Mouse (Mus musculus) splenic B cell, adult 2 months (primary cell): Measurements from ENCODE around the gene Hoxa7.

Experiments used
- DNase-seq: peaks from one replicate; pipeline ENCODE4 v3.0.0-alpha.2; 2011; ENCODE audit warnings: low read depth, low spot score
- H3K27me3 ChIP-seq: 2 replicates; pipeline ENCODE4 v1.6.1; 2012; ENCODE audit warnings: mild to moderate bottlenecking, low read length, moderate library complexity, mixed read lengths; ENCODE audit not compliant: control insufficient read depth, poor library complexity, insufficient read depth, severe bottlenecking
- H3K36me3 ChIP-seq: 2 replicates; pipeline ENCODE4 v1.6.1; 2012; ENCODE audit warnings: mild to moderate bottlenecking, low read length, moderate library complexity, mixed read lengths; ENCODE audit not compliant: control insufficient read depth, poor library complexity, insufficient read depth, severe bottlenecking

Hoxa7 gene

GRCm38 (mm10) chr6:52216691-52217458 is 4.8 kb downstream of the Hoxa7 start:
- Histone ChIP-seq H3K36me3 (no peaks in the 10 kb centered on the region), H3K27me3 (peaks cover 4% of the 10 kb centered on the region)
- no peak for DNase-seq

GRCm38 (mm10) chr6:52215771-52216535 is 5.7 kb downstream of the Hoxa7 start:
- no peaks in the 10 kb centered on the region for H3K36me3 ChIP-seq
- no peak for DNase-seq
- peaks cover 6% of the 10 kb centered on the region for H3K27me3 ChIP-seq

GRCm38 (mm10) chr6:52215070-52215469 is 6.6 kb downstream of the Hoxa7 start:
- no peak for DNase-seq
- H3K36me3 ChIP-seq = no peaks in the 10 kb centered on the region
- peaks cover 6% of the 10 kb centered on the region for H3K27me3 ChIP-seq

GRCm38 (mm10) chr6:52214271-52214670 is 7.4 kb downstream of the Hoxa7 start:
- Histone ChIP-seq H3K36me3 (no peaks in the 10 kb centered on the region), H3K27me3 (peaks cover 6% of the 10 kb centered on the region)
- DNase-seq = no peak

- Histone ChIP-seq H3K36me3 (no peaks in the 10 kb centered on the region), H3K27me3 (peaks cover 6% of the 10 kb centered on the region)
- DNase-seq = no peak
These were observed 8.3 kb downstream of the Hoxa7 start, which contains the start of the genes Hoxa3 and Gm28308 for GRCm38 (mm10) chr6:52213119-52213986. Gene Hoxa3 (minus strand): TSS chr6:52213336. Gene Gm28308 (minus strand): TSS chr6:52213339.

- peaks cover 4% of the 10 kb centered on the region for H3K27me3 ChIP-seq
- H3K36me3 ChIP-seq = no peaks in the 10 kb centered on the region
- no peak for DNase-seq
These were observed 9.0 kb downstream of the Hoxa7 start for GRCm38 (mm10) chr6:52212556-52213118.

- peaks cover 4% of the 10 kb centered on the region for H3K27me3 ChIP-seq
- H3K36me3 ChIP-seq = no peaks in the 10 kb centered on the region
- no peak for DNase-seq
These were observed 9.7 kb downstream of the Hoxa7 start for GRCm38 (mm10) chr6:52211961-52212360.

- DNase-seq = peak; percentile 78
- Histone ChIP-seq H3K36me3 (no peaks in the 10 kb centered on the region), H3K27me3 (peaks cover 4% of the 10 kb centered on the region)
These were observed 10.3 kb downstream of the Hoxa7 start for GRCm38 (mm10) chr6:52211170-52211935.

GRCm38 (mm10) chr6:52209685-52210046 is 12.0 kb downstream of the Hoxa7 start:
- Histone ChIP-seq H3K27me3 (peaks cover 4% of the 10 kb centered on the region), H3K36me3 (no peaks in the 10 kb centered on the region)
- no peak for DNase-seq

- Histone ChIP-seq H3K27me3 (peaks cover 4% of the 10 kb centered on the region), H3K36me3 (no peaks in the 10 kb centered on the region)
- DNase-seq = peak; percentile 15
These were observed 12.6 kb downstream of the Hoxa7 start for GRCm38 (mm10) chr6:52208868-52209684.

- H3K27me3 ChIP-seq = peaks cover 2% of the 10 kb centered on the region
- H3K36me3 ChIP-seq = no peaks in the 10 kb centered on the region
- peak; percentile 11 for DNase-seq
These were observed 13.4 kb downstream of the Hoxa7 start, which contains the start of gene Hoxa6 for GRCm38 (mm10) chr6:52208072-52208867. Gene Hoxa6 (minus strand): TSS chr6:52208722.

GRCm38 (mm10) chr6:52207684-52207976 is 14.0 kb downstream of the Hoxa7 start:
- Histone ChIP-seq H3K36me3 (no peaks in the 10 kb centered on the region), H3K27me3 (peaks cover 2% of the 10 kb centered on the region)
- no peak for DNase-seq
